Mouse (Mus musculus) lung, adult 2 months (tissue): ENCODE measurements around the gene Ifi205. TPM values are rescaled to one million over a fixed set of nuclear protein-coding genes. Genes with fewer than 3 reads are reported as not detected.

Experiments
- DNase-seq: peaks from one replicate; pipeline ENCODE4 v3.0.0; 2022
- H3K4me1 ChIP-seq: fragments of 200-500 bp; 2 replicates; pipeline ENCODE4 v1.6.1; 2011; ENCODE audit warnings: low read length; ENCODE audit not compliant: control insufficient read depth, insufficient read depth
- H3K4me3 ChIP-seq: fragments of 200-500 bp; replicated peaks from 2 replicates; pipeline ENCODE3; 2011; ENCODE audit warnings: low read depth, mild to moderate bottlenecking, control low read depth, low read length; ENCODE audit errors: extremely low read depth
- CTCF ChIP-seq: fragments of 200-500 bp; IDR thresholded peaks from 2 replicates; pipeline ENCODE4 v1.5.1; 2011; ENCODE audit warnings: mild to moderate bottlenecking, low read length, control low read depth; ENCODE audit not compliant: insufficient read depth
- POLR2A ChIP-seq: fragments of 200-500 bp; IDR thresholded peaks from 2 replicates; pipeline ENCODE4 v1.6.1; 2011; ENCODE audit warnings: low read depth, mild to moderate bottlenecking, control low read depth, low read length, borderline replicate concordance; ENCODE audit errors: extremely low read depth
- polyA plus RNA-seq: library from polyadenylated mRNA; depleted of rRNA; stranded (reverse); fragments of >200 nt; gene quantifications from 2 replicates; pipeline ENCODE4 v1.2.3, GENCODE M21; 2012; rRNA removed

Gene Ifi205
- polyA plus RNA-seq, 1 experiment = 0.80 TPM

DNA sequence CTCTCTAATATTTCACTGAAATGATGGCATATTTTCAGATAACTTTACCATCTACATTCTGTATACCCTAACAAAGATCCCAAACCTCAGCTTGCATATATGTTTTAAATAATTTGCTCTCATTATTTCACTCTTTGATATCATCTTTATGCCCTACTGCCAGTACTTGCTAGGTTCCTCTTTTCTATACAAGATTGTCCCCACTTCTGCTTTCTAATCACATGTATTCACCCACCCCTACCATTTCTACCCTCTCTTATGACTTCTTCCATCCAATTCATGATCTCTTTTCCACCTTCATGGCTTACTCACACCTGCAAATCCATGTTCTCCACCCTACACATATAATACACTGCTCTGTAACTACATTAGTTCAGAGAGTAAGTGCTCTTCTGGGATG is 54.0 kb downstream of the Ifi205 start:
- no peak for DNase-seq
- Histone ChIP-seq H3K4me3 (no peak overlapping the region), H3K4me1 (no peaks in the 10 kb centered on the region)
- TF ChIP-seq CTCF (no peak), POLR2A (no peak)

DNA sequence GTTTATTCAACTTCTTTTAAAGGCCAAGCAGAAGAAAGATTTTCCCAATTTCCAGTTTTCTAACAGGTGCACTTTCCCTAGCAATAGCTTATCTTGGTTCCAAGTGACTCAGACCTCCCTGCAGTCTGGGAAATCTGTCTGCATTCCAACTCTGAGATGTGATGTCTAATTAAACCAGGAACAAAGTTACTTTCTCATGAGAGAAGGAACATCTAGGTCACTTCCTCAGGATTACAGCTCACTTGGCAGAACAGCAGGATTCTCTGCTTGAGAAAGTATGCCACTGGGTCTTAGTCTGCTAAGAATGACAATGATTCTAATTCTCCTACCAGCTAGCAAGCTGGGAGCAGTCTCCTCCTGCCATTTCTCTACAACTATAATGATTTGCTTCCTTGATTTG is 58.5 kb downstream of the Ifi205 start:
- no peak for TF ChIP-seq POLR2A
- TF ChIP-seq CTCF = no peak
- Histone ChIP-seq H3K4me3 (no peak overlapping the region), H3K4me1 (no peaks in the 10 kb centered on the region)
- DNase-seq = no peak

Other genes starting within 250 kb of the Ifi205 start
- 0.22 TPM in 1 of 2 replicates, not detected in the other for gene Ifi211, start 118.8 kb downstream of the Ifi205 start, polyA plus RNA-seq
- 5.1 and 5.5 TPM in 2 replicates for gene Mndal, start 89.3 kb downstream of the Ifi205 start, polyA plus RNA-seq
- gene Ifi203, start 89.1 kb downstream of the Ifi205 start, polyA plus RNA-seq = 8.8 and 10.4 TPM in 2 replicates
- gene Ifi202b, start 49.1 kb downstream of the Ifi205 start, polyA plus RNA-seq = 0.17 TPM in 1 of 2 replicates, not detected in the other
- 0.08 and 0.34 TPM in 2 replicates for gene Olfr433, start 8.9 kb upstream of the Ifi205 start, polyA plus RNA-seq
- 0.69 TPM in 1 of 2 replicates, not detected in the other for gene Olfr432, start 17.4 kb upstream of the Ifi205 start, polyA plus RNA-seq
- not detected in 2 replicates for gene Olfr430, start 34.8 kb upstream of the Ifi205 start, polyA plus RNA-seq
- gene Olfr429, start 52.5 kb upstream of the Ifi205 start, polyA plus RNA-seq = not detected in 2 replicates
- not detected in 2 replicates for gene Olfr427, start 65.1 kb upstream of the Ifi205 start, polyA plus RNA-seq
- not detected in 2 replicates for gene Olfr231, start 89.4 kb upstream of the Ifi205 start, polyA plus RNA-seq
- not detected in 2 replicates for gene Olfr424, start 99.7 kb upstream of the Ifi205 start, polyA plus RNA-seq
- gene Olfr420, start 123.8 kb upstream of the Ifi205 start, polyA plus RNA-seq = not detected in 2 replicates
- 0.07 and 0.09 TPM in 2 replicates for gene Spta1, start 141.0 kb upstream of the Ifi205 start, polyA plus RNA-seq
- gene Olfr419, start 220.3 kb upstream of the Ifi205 start, polyA plus RNA-seq = not detected in 2 replicates